Mouse (Mus musculus) megakaryocyte, embryonic 14.5 days (primary cell): ENCODE measurements around the gene Oas1f.

ENCODE experiments used
- FLI1 ChIP-seq: IDR thresholded peaks from 2 replicates; pipeline ENCODE4 v1.6.1; 2012; ENCODE audit warnings: low read length, inconsistent platforms, mixed read lengths
- GATA1 ChIP-seq: IDR thresholded peaks from 3 replicates; pipeline ENCODE4 v1.6.1; 2012; ENCODE audit warnings: mixed read lengths, low read length, inconsistent platforms, borderline replicate concordance

DNA sequence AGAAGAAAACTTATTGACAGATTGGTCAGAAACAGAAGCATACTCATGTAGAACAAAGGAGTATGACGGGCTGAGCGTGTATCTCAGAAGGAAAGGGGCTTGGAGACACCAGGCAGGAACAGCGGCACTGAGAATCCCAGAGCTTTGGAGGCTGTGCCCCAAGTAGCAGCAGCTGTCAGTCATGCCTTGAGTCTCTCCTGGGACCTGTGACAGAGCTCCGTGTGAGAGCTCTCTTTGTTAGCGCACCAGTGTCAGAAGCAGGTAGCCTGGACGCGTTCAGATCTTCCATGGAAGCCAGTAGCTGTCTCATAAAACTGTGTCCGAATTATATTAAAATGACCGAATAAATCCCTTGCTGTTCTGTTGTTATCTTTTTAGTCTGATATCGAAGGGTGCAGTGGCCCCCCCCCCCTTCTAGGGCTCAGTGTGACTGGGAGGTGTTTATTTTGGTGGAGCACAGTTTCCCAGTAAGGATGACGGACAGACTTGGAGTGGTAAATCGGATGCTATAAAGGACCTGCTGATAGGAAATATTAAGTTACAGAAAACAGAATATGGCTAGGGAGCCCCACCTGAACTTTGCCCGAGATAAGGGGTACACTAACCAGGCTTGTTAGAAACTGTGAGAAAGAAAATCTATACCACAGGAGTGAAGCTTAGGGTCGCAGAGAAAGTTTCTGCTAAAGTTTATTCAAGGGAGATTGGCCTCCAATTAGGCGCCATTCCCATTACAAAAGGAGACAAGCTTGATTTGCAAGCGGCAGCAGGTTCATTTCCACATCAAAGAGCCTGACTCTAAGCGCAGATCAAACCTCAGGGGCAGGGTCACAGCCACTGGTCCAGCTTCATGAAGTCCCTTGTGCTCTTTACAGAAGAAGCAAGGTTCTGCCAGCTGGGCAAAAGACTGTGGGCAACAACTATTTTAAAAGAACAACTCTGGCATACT lies 13.6 kb upstream of the Oas1f start:
- TF ChIP-seq FLI1 (no peak), GATA1 (no peak)
